Comparison of ENCODE assay signal across 8 mouse cellular contexts in genomic region chr1:133068268-133068667, GRCm38 (mm10). TPM values are rescaled to one million over a fixed set of nuclear protein-coding genes. Genes with fewer than 3 reads are reported as not detected.
DNase-seq lines count a peak whose midpoint lies in the region; ATAC-seq and TF ChIP-seq lines count a peak whose summit lies in the region.

No protein-coding gene starts in this region.

- H3K4me2 ChIP-seq in kidney, embryonic 16.5 days (replicated peaks; ENCODE audit: low read depth, low read length): no peak overlapping the region
- no peak overlapping the region for H3K4me2 ChIP-seq in embryonic facial prominence, embryonic 15.5 days (replicated peaks)
- H3K4me2 ChIP-seq in heart, embryonic 13.5 days: peak overlapping the region; percentile 67
- no peak overlapping the region for H3K4me2 ChIP-seq in liver, postnatal 0 days (ENCODE audit: low read depth, low read length)

- ATAC-seq in kidney, embryonic 16.5 days (ENCODE audit: low FRiP score, low TSS enrichment): peak; percentile 52
- ATAC-seq in embryonic facial prominence, embryonic 15.5 days (ENCODE audit: insufficient number of reproducible peaks, low FRiP score, low TSS enrichment, low read depth): 0 out of 2 replicates have a peak, but pooled peaks have one; percentile 35
- peak; percentile 65; the same call in 1 of the 2 replicates for ATAC-seq in heart, embryonic 13.5 days (ENCODE audit: extremely low read depth, insufficient number of reproducible peaks, low FRiP score, low TSS enrichment)
- ATAC-seq in liver, postnatal 0 days: no peak
- ATAC-seq in erythroblast, adult 5-6 weeks (replicated peaks; ENCODE audit: low FRiP score, poor library complexity, severe bottlenecking): no peak

- H3K4me1 ChIP-seq in kidney, embryonic 16.5 days (ENCODE audit: insufficient read depth, low read length): peaks cover 10% of the 10 kb centered on the region; the same call in 1 of the 2 replicates
- peaks cover 45% of the 10 kb centered on the region for H3K4me1 ChIP-seq in embryonic facial prominence, embryonic 15.5 days
- H3K4me1 ChIP-seq in heart, embryonic 13.5 days: peaks cover 76% of the 10 kb centered on the region
- H3K4me1 ChIP-seq in liver, postnatal 0 days (ENCODE audit: insufficient read depth): peaks cover 12% of the 10 kb centered on the region

- no peaks in the 10 kb centered on the region for H3K27me3 ChIP-seq in kidney, embryonic 16.5 days (ENCODE audit: insufficient read depth, low read length)
- H3K27me3 ChIP-seq in embryonic facial prominence, embryonic 15.5 days: no peaks in the 10 kb centered on the region
- H3K27me3 ChIP-seq in heart, embryonic 13.5 days (replicated peaks): no peaks in the 10 kb centered on the region
- H3K27me3 ChIP-seq in liver, postnatal 0 days (ENCODE audit: insufficient read depth, low read length): no peaks in the 10 kb centered on the region

- TF ChIP-seq CTCF in liver, postnatal 0 days (IDR thresholded peaks at IDR 0.05; ENCODE audit: low read depth): no peak

- 0 out of 2 replicates have a peak overlapping the region, but pooled peaks have one; percentile 8 for H3K9ac ChIP-seq in kidney, embryonic 16.5 days (replicated peaks; ENCODE audit: low read length)
- no peak overlapping the region for H3K9ac ChIP-seq in embryonic facial prominence, embryonic 15.5 days
- H3K9ac ChIP-seq in heart, embryonic 13.5 days: peak overlapping the region; percentile 80
- no peak overlapping the region for H3K9ac ChIP-seq in liver, postnatal 0 days (replicated peaks)

- no peak overlapping the region for H3K4me3 ChIP-seq in kidney, embryonic 16.5 days (ENCODE audit: low read length)
- H3K4me3 ChIP-seq in embryonic facial prominence, embryonic 15.5 days (replicated peaks): no peak overlapping the region
- peak overlapping the region; percentile 41 for H3K4me3 ChIP-seq in heart, embryonic 13.5 days
- H3K4me3 ChIP-seq in liver, postnatal 0 days (ENCODE audit: low read depth, low read length): no peak overlapping the region

- DNase-seq in kidney, adult 18-20 months: no peak
- DNase-seq in liver, postnatal 0 days: no peak
- DNase-seq in embryo, embryonic 10 days (ENCODE audit: low spot score): no peak
- DNase-seq in frontal cortex, postnatal 10 days (ENCODE audit: low spot score in 2 of 2): no peak

- 0 out of 2 replicates have a peak, but pooled peaks cover 5% of the 10 kb centered on the region for H3K36me3 ChIP-seq in kidney, embryonic 16.5 days (ENCODE audit: insufficient read depth, low read length)
- H3K36me3 ChIP-seq in embryonic facial prominence, embryonic 15.5 days: peaks cover 18% of the 10 kb centered on the region
- peaks cover 30% of the 10 kb centered on the region for H3K36me3 ChIP-seq in heart, embryonic 13.5 days
- H3K36me3 ChIP-seq in liver, postnatal 0 days (replicated peaks; ENCODE audit: insufficient read depth, low read length): no peaks in the 10 kb centered on the region

- peaks cover 5% of the 10 kb centered on the region; the same call in 1 of the 2 replicates for H3K9me3 ChIP-seq in kidney, embryonic 16.5 days (ENCODE audit: low read length)
- H3K9me3 ChIP-seq in embryonic facial prominence, embryonic 15.5 days (replicated peaks): no peaks in the 10 kb centered on the region
- H3K9me3 ChIP-seq in heart, embryonic 13.5 days: 0 out of 2 replicates have a peak, but pooled peaks cover 5% of the 10 kb centered on the region
- H3K9me3 ChIP-seq in liver, postnatal 0 days (ENCODE audit: low read length): no peaks in the 10 kb centered on the region

- no peak for TF ChIP-seq EP300 in liver, postnatal 0 days (IDR thresholded peaks at IDR 0.05; ENCODE audit: low read depth)

- H3K27ac ChIP-seq in kidney, embryonic 16.5 days (ENCODE audit: low read length): peak overlapping the region; percentile 65
- H3K27ac ChIP-seq in embryonic facial prominence, embryonic 15.5 days (replicated peaks): peak overlapping the region; percentile 58; the same call in 1 of the 2 replicates
- peak overlapping the region; percentile 97 for H3K27ac ChIP-seq in heart, embryonic 13.5 days (replicated peaks)
- H3K27ac ChIP-seq in liver, postnatal 0 days (ENCODE audit: low read depth): 0 out of 2 replicates have a peak overlapping the region, but pooled peaks have one; percentile 4

- 50% methylated on average over 5 of the region's 5 CpGs for WGBS in kidney, embryonic 16.5 days
- 58% methylated on average over 5 of the region's 5 CpGs for WGBS in embryonic facial prominence, embryonic 15.5 days
- 18% methylated on average over 5 of the region's 5 CpGs for WGBS in heart, embryonic 13.5 days
- WGBS in liver, postnatal 0 days (ENCODE audit: insufficient replicate concordance): 72% methylated on average over 5 of the region's 5 CpGs

RNA-seq across cellular contexts. Expression of gene Pik3c2b, which starts 22.8 kb away (rescaled TPM):
- 5.1 and 5.8 TPM in 2 replicates for polyA plus RNA-seq in kidney, embryonic 16.5 days (2015; fragmentation: Nextera tagmentation; extraction: Ambion mirVana)
- 6.2 and 8.1 TPM in 2 replicates for polyA plus RNA-seq in embryonic facial prominence, embryonic 15.5 days (2015; fragmentation: Nextera tagmentation; extraction: Ambion mirVana)
- 8.5 and 9.5 TPM in 2 replicates for polyA plus RNA-seq in heart, embryonic 13.5 days (2015; fragmentation: Nextera tagmentation; extraction: Ambion mirVana)
- polyA plus RNA-seq in liver, postnatal 0 days (2015; fragmentation: Nextera tagmentation; extraction: Ambion mirVana): 0.83 and 1.00 TPM in 2 replicates
- 0.38 and 0.84 TPM in 2 replicates for total RNA-seq in erythroblast, adult 5-6 weeks (2015; ENCODE audit: low replicate concordance)
- 0.17 and 0.56 TPM in 2 replicates for total RNA-seq in erythroblast, adult 5-6 weeks (2017; ENCODE audit: low replicate concordance)

RNA-seq across cellular contexts. Expression of gene Mdm4, which starts 37.9 kb away (rescaled TPM):
- polyA plus RNA-seq in kidney, embryonic 16.5 days (2015; fragmentation: Nextera tagmentation; extraction: Ambion mirVana): 27.2 and 29.0 TPM in 2 replicates
- 33.5 and 42.3 TPM in 2 replicates for polyA plus RNA-seq in embryonic facial prominence, embryonic 15.5 days (2015; fragmentation: Nextera tagmentation; extraction: Ambion mirVana)
- 19.2 and 23.4 TPM in 2 replicates for polyA plus RNA-seq in heart, embryonic 13.5 days (2015; fragmentation: Nextera tagmentation; extraction: Ambion mirVana)
- 5.8 and 9.0 TPM in 2 replicates for polyA plus RNA-seq in liver, postnatal 0 days (2015; fragmentation: Nextera tagmentation; extraction: Ambion mirVana)
- 38.2 and 53.6 TPM in 2 replicates for total RNA-seq in erythroblast, adult 5-6 weeks (2015; ENCODE audit: low replicate concordance)
- total RNA-seq in erythroblast, adult 5-6 weeks (2017; ENCODE audit: low replicate concordance): 69.9 and 74.2 TPM in 2 replicates

Comparison
In these comparisons a context has a peak if more than half of its experiments do, and no peak if none do; other contexts are left out.
1. ATAC-seq: peak in kidney, embryonic 16.5 days (single experiment), embryonic facial prominence, embryonic 15.5 days (single experiment) and heart, embryonic 13.5 days (single experiment); none in liver, postnatal 0 days (single experiment) and erythroblast, adult 5-6 weeks (single experiment).
2. H3K27ac ChIP-seq: peak in every context shown above with its lines; median percentile 97 in heart, embryonic 13.5 days; 65 in kidney, embryonic 16.5 days; 58 in embryonic facial prominence, embryonic 15.5 days; 4 in liver, postnatal 0 days.
3. H3K9ac ChIP-seq: peak in kidney, embryonic 16.5 days (single experiment) and heart, embryonic 13.5 days (single experiment); none in embryonic facial prominence, embryonic 15.5 days (single experiment) and liver, postnatal 0 days (single experiment).